Mouse (Mus musculus): ENCODE results near the gene Camk1. TPM values are rescaled to one million over a fixed set of nuclear protein-coding genes. Genes with fewer than 3 reads are reported as not detected.

Camk1 gene
- polyA plus RNA-seq, 1 experiment from 2014 or later: 128 TPM

DNA sequence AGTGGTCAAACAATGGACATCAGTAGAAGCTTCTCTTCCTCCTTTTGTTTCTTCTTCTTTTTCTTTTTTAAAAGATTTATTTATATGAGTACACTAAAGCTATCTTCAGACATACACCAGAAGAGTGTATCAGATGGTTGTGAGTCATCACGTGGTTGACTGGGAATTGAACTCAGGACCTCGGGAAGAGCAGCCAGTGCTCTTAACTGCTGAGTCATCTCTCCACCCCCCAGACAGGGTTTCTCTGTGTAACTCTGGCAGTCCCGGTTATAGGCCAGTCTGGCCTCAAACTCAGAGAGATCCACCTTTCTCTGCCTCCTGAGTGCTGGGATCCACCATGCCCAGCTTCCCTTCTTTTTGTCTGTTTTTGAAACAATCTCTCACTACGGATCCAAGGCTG lies 47.1 kb downstream of the Camk1 start:
- H3K4me2 ChIP-seq (ENCODE audit: low read length): no peak overlapping the region
- no peaks in the 10 kb centered on the region for H3K9me3 ChIP-seq (ENCODE audit: control insufficient read depth, low read length)
- no peaks in the 10 kb centered on the region for H3K4me1 ChIP-seq (ENCODE audit: control insufficient read depth, insufficient read depth, low read depth, low read length)
- 73% methylated on average over 4 of the region's 4 CpGs for WGBS
- no peak overlapping the region for H3K4me3 ChIP-seq (ENCODE audit: low read length)
- no peak overlapping the region for H3K9ac ChIP-seq (ENCODE audit: low read depth, low read length)
- H3K27ac ChIP-seq (ENCODE audit: low read depth, low read length): no peak overlapping the region
- no peak for ATAC-seq
- H3K36me3 ChIP-seq (ENCODE audit: control insufficient read depth, insufficient read depth, low read length): no peaks in the 10 kb centered on the region
- no peaks in the 10 kb centered on the region for H3K27me3 ChIP-seq (replicated peaks; ENCODE audit: control insufficient read depth, insufficient read depth, low read length)

DNA sequence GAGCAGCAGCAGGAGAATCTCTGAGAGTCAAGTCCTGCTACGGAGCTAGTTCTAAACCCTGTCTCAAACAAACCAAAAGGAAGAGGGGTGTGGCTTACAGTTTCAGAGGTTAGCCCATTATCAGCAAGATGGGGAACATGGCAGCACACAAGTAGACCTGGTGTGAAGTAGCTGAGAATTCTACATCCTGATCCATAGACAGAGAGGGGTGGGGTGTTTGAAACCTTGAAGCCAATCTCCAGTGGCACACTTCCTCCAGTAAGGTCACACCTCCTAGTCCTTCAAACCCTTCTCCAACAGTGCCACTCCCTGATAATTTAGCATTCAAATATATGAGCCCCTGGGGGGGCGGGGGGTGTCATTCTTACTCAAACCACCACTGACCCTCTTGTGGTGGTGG lies 47.7 kb downstream of the Camk1 start:
- Histone ChIP-seq H3K36me3 (ENCODE audit: control insufficient read depth, insufficient read depth, low read length) (no peaks in the 10 kb centered on the region), H3K4me3 (ENCODE audit: low read length) (no peak overlapping the region), H3K9me3 (ENCODE audit: control insufficient read depth, low read length) (no peaks in the 10 kb centered on the region), H3K4me2 (ENCODE audit: low read length) (no peak overlapping the region), H3K9ac (ENCODE audit: low read depth, low read length) (no peak overlapping the region), H3K27me3 (replicated peaks; ENCODE audit: control insufficient read depth, insufficient read depth, low read length) (no peaks in the 10 kb centered on the region), H3K4me1 (ENCODE audit: control insufficient read depth, insufficient read depth, low read depth, low read length) (no peaks in the 10 kb centered on the region), H3K27ac (ENCODE audit: low read depth, low read length) (no peak overlapping the region)
- no peak for ATAC-seq
- WGBS: 74% methylated on average over 2 of the region's 2 CpGs

DNA sequence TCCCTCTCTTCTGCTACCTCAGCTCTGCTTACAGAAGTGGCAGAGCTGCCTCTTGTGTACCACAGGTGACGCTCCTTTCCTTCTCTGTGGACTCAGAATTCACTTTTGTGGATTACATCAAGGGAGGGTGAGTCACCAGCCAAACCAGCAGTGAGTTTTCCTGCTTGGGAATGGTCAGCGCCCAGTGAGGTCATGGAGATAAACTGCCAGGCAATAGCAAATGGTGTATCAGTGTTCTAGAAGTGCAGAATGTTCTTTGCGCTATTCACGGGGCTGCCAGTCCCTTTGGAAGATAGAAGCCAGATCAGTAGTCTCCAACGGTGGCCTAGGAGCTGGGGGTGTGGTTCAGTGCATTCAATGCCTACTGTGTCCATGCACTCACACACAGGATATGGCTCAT lies 50.8 kb downstream of the Camk1 start:
- no peak overlapping the region for H3K27ac ChIP-seq (ENCODE audit: low read depth, low read length)
- H3K9me3 ChIP-seq (ENCODE audit: control insufficient read depth, low read length): no peaks in the 10 kb centered on the region
- no peaks in the 10 kb centered on the region for H3K27me3 ChIP-seq (replicated peaks; ENCODE audit: control insufficient read depth, insufficient read depth, low read length)
- no peak overlapping the region for H3K9ac ChIP-seq (ENCODE audit: low read depth, low read length)
- WGBS: 73% methylated on average over 5 of the region's 5 CpGs
- no peak overlapping the region for H3K4me3 ChIP-seq (ENCODE audit: low read length)
- no peaks in the 10 kb centered on the region for H3K36me3 ChIP-seq (ENCODE audit: control insufficient read depth, insufficient read depth, low read length)
- no peaks in the 10 kb centered on the region for H3K4me1 ChIP-seq (ENCODE audit: control insufficient read depth, insufficient read depth, low read depth, low read length)
- no peak for ATAC-seq
- no peak overlapping the region for H3K4me2 ChIP-seq (ENCODE audit: low read length)

DNA sequence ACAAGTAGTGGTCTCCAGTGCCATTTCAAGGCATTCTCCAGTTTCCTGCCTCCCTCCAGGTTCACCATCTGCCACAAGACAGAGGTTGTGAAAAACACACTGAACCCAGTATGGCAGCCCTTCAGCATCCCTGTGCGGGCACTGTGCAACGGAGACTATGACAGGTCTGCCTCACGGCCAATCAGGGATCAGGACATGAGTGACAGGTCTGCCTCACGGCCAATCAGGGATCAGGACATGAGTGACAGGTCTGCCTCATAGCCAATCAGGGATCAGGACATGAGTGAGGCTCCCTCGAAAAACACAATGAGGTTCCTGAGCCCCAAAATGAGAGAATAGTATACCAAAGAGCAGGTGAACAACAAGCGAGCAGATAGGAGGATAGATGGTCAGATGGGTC lies 53.4 kb downstream of the Camk1 start:
- H3K36me3 ChIP-seq (ENCODE audit: control insufficient read depth, insufficient read depth, low read length): no peaks in the 10 kb centered on the region
- no peaks in the 10 kb centered on the region for H3K4me1 ChIP-seq (ENCODE audit: control insufficient read depth, insufficient read depth, low read depth, low read length)
- H3K27ac ChIP-seq (ENCODE audit: low read depth, low read length): no peak overlapping the region
- no peak for ATAC-seq
- H3K27me3 ChIP-seq (replicated peaks; ENCODE audit: control insufficient read depth, insufficient read depth, low read length): no peaks in the 10 kb centered on the region
- no peak overlapping the region for H3K9ac ChIP-seq (ENCODE audit: low read depth, low read length)
- H3K4me3 ChIP-seq (ENCODE audit: low read length): no peak overlapping the region
- no peaks in the 10 kb centered on the region for H3K9me3 ChIP-seq (ENCODE audit: control insufficient read depth, low read length)
- no peak overlapping the region for H3K4me2 ChIP-seq (ENCODE audit: low read length)
- WGBS: 68% methylated on average over 6 of the region's 6 CpGs

DNA sequence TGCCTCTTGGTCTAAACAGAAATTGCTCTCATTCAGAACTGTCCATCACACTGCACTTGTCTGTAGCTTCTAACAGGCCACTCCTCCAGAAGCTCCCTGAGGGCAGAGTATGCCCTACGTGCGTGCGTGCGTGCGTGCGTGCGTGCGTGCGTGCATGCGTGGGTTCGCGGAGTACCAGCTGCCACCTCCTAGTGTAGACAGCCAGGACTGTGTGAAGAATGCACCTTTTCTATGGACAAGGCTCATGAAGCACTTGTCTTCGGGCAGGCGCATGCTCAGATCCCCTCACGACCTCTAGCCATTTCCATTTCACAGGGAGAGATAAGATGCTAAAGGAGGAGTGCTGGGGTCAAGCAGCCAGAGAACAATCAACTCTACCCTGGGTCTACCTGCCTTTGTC lies 54.4 kb downstream of the Camk1 start:
- Histone ChIP-seq H3K9me3 (ENCODE audit: control insufficient read depth, low read length) (no peaks in the 10 kb centered on the region), H3K27ac (ENCODE audit: low read depth, low read length) (no peak overlapping the region), H3K9ac (ENCODE audit: low read depth, low read length) (no peak overlapping the region), H3K4me2 (ENCODE audit: low read length) (no peak overlapping the region), H3K27me3 (replicated peaks; ENCODE audit: control insufficient read depth, insufficient read depth, low read length) (no peaks in the 10 kb centered on the region; the same call in 1 of the 2 replicates), H3K36me3 (ENCODE audit: control insufficient read depth, insufficient read depth, low read length) (no peaks in the 10 kb centered on the region), H3K4me3 (ENCODE audit: low read length) (no peak overlapping the region), H3K4me1 (ENCODE audit: control insufficient read depth, insufficient read depth, low read depth, low read length) (no peaks in the 10 kb centered on the region)
- WGBS: 90% methylated on average over 15 of the region's 15 CpGs
- no peak for ATAC-seq

DNA sequence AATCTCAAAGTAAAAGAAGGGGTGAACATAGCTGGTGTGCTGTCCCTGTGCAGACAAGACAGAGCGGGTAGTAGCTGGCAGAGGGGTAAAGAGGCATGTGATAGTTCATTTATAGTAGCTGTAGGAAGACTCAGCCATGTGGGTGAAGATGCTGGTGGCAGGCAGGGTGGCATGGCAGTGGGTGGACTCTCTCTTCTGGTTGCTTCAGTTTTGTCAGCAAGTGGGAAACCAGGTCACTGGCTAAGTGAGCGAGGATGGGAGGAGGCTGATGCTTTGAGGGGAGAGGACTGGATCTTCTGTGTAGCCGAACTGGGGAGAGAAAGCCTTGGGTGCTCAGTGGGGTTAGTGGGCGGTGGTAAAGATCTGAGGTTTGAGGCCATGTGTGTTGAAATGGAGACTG lies 56.5 kb downstream of the Camk1 start:
- 69% methylated on average over 4 of the region's 4 CpGs for whole genome bisulfite sequencing
- Histone ChIP-seq H3K4me3 (ENCODE audit: low read length) (no peak overlapping the region), H3K9me3 (ENCODE audit: control insufficient read depth, low read length) (no peaks in the 10 kb centered on the region), H3K27me3 (replicated peaks; ENCODE audit: control insufficient read depth, insufficient read depth, low read length) (peaks cover 11% of the 10 kb centered on the region), H3K36me3 (ENCODE audit: control insufficient read depth, insufficient read depth, low read length) (no peaks in the 10 kb centered on the region), H3K9ac (ENCODE audit: low read depth, low read length) (no peak overlapping the region), H3K27ac (ENCODE audit: low read depth, low read length) (no peak overlapping the region), H3K4me1 (ENCODE audit: control insufficient read depth, insufficient read depth, low read depth, low read length) (peaks cover 8% of the 10 kb centered on the region), H3K4me2 (ENCODE audit: low read length) (no peak overlapping the region)
- ATAC-seq: no peak

DNA sequence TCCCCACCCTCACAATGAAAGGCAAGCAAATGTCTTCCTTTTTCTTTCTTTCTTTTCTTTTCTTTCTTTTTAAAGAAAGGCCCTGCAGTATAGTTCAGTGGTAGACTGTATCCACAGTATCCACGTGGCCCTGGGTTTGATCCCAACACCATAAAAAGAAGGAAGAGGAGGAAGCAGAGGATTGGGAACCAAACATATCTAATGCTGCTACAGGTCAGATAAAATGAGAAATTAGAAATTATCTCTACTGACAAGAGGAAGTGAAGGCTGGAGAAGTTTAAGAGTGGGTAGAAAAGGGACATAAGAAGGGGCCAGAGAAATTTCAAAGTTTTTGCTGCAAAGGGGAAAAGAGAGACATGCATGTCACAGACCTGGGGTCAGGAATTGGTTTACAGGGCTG lies 57.5 kb downstream of the Camk1 start:
- H3K4me3 ChIP-seq (ENCODE audit: low read length): no peak overlapping the region
- ATAC-seq: no peak
- WGBS: 70% methylated on average over 1 of the region's 1 CpGs
- H3K9me3 ChIP-seq (ENCODE audit: control insufficient read depth, low read length): no peaks in the 10 kb centered on the region
- H3K4me2 ChIP-seq (ENCODE audit: low read length): no peak overlapping the region
- H3K27ac ChIP-seq (ENCODE audit: low read depth, low read length): no peak overlapping the region
- H3K36me3 ChIP-seq (ENCODE audit: control insufficient read depth, insufficient read depth, low read length): no peaks in the 10 kb centered on the region
- H3K9ac ChIP-seq (ENCODE audit: low read depth, low read length): no peak overlapping the region
- H3K27me3 ChIP-seq (replicated peaks; ENCODE audit: control insufficient read depth, insufficient read depth, low read length): peaks cover 11% of the 10 kb centered on the region
- H3K4me1 ChIP-seq (ENCODE audit: control insufficient read depth, insufficient read depth, low read depth, low read length): peaks cover 13% of the 10 kb centered on the region

DNA sequence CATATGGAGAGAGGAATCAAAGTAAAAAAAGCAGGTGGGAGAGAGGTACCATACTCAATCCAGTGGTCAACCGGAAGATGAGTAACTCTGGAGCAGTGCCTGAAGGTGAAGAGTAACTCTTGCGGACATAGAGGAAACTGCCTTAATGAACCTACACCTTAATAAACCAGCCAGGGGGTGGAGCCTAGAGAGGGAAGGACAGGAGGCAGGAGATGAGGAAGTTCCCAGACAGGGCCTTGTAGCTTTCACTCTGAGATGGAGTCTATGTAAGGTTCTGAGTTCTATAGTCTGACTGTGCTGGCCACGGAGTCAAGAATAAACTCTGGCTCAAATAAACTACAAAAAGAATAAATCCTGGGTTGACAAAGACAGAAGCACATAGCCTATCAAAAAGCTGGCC lies 58.9 kb downstream of the Camk1 start:
- WGBS: 77% methylated on average over 3 of the region's 3 CpGs
- H3K9me3 ChIP-seq (ENCODE audit: control insufficient read depth, low read length): no peaks in the 10 kb centered on the region
- H3K4me1 ChIP-seq (ENCODE audit: control insufficient read depth, insufficient read depth, low read depth, low read length): peaks cover 13% of the 10 kb centered on the region
- no peak for ATAC-seq
- H3K27ac ChIP-seq (ENCODE audit: low read depth, low read length): no peak overlapping the region
- H3K4me3 ChIP-seq (ENCODE audit: low read length): no peak overlapping the region
- H3K36me3 ChIP-seq (ENCODE audit: control insufficient read depth, insufficient read depth, low read length): peaks cover 5% of the 10 kb centered on the region; the same call in 1 of the 2 replicates
- no peak overlapping the region for H3K4me2 ChIP-seq (ENCODE audit: low read length)
- peaks cover 15% of the 10 kb centered on the region for H3K27me3 ChIP-seq (replicated peaks; ENCODE audit: control insufficient read depth, insufficient read depth, low read length)
- H3K9ac ChIP-seq (ENCODE audit: low read depth, low read length): no peak overlapping the region
